Mouse (Mus musculus) megakaryocyte, embryonic 14.5 days (primary cell): Measurements from ENCODE around the gene Dync1li1. TPM values are rescaled to one million over a fixed set of nuclear protein-coding genes. Genes with fewer than 3 reads are reported as not detected.

ENCODE experiments used
- H3K27me3 ChIP-seq: replicated peaks from 2 replicates; pipeline ENCODE3; 2012; ENCODE audit warnings: inconsistent platforms
- H3K36me3 ChIP-seq: replicated peaks from 2 replicates; pipeline ENCODE3; 2012; ENCODE audit warnings: low read length, inconsistent platforms, mixed read lengths
- H3K4me1 ChIP-seq: 2 replicates; pipeline ENCODE4 v1.6.1; 2012; ENCODE audit warnings: inconsistent platforms
- H3K4me3 ChIP-seq: replicated peaks from 2 replicates; pipeline ENCODE3; 2012; ENCODE audit warnings: moderate library complexity, mild to moderate bottlenecking, inconsistent platforms
- H3K9me3 ChIP-seq: 2 replicates; pipeline ENCODE4 v1.6.1; 2012; ENCODE audit warnings: inconsistent platforms
- FLI1 ChIP-seq: IDR thresholded peaks from 2 replicates; pipeline ENCODE4 v1.6.1; 2012; ENCODE audit warnings: low read length, inconsistent platforms, mixed read lengths
- GATA1 ChIP-seq: IDR thresholded peaks from 3 replicates; pipeline ENCODE4 v1.6.1; 2012; ENCODE audit warnings: mixed read lengths, low read length, inconsistent platforms, borderline replicate concordance
- polyA plus RNA-seq: library from polyadenylated mRNA; stranded (reverse); fragments of >175 nt; gene quantifications from 2 replicates; pipeline ENCODE4 v1.2.3, GENCODE M21; 2012; ENCODE audit warnings: low replicate concordance; ENCODE audit not compliant: insufficient read depth

Gene Dync1li1
- polyA plus RNA-seq, 1 experiment: 15.1 TPM

GRCm38 (mm10) chr9:114697072-114697471, 8.5 kb downstream of the Dync1li1 start:
- Histone ChIP-seq H3K4me1 (peaks cover 38% of the 10 kb centered on the region), H3K36me3 (peaks cover 66% of the 10 kb centered on the region), H3K4me3 (no peak overlapping the region), H3K27me3 (no peaks in the 10 kb centered on the region), H3K9me3 (no peaks in the 10 kb centered on the region)
- TF ChIP-seq FLI1: no peak
- no peak for TF ChIP-seq GATA1

GRCm38 (mm10) chr9:114697926-114698325, 9.3 kb downstream of the Dync1li1 start:
- H3K4me1 ChIP-seq: peaks cover 36% of the 10 kb centered on the region
- H3K27me3 ChIP-seq: no peaks in the 10 kb centered on the region
- peaks cover 61% of the 10 kb centered on the region for H3K36me3 ChIP-seq
- H3K9me3 ChIP-seq: no peaks in the 10 kb centered on the region
- no peak for TF ChIP-seq GATA1
- no peak for TF ChIP-seq FLI1
- H3K4me3 ChIP-seq: no peak overlapping the region

GRCm38 (mm10) chr9:114699262-114699661, 10.7 kb downstream of the Dync1li1 start:
- Histone ChIP-seq H3K4me1 (peaks cover 31% of the 10 kb centered on the region), H3K36me3 (peaks cover 56% of the 10 kb centered on the region), H3K9me3 (no peaks in the 10 kb centered on the region), H3K27me3 (no peaks in the 10 kb centered on the region), H3K4me3 (no peak overlapping the region)
- TF ChIP-seq GATA1 (no peak), FLI1 (no peak)

DNA sequence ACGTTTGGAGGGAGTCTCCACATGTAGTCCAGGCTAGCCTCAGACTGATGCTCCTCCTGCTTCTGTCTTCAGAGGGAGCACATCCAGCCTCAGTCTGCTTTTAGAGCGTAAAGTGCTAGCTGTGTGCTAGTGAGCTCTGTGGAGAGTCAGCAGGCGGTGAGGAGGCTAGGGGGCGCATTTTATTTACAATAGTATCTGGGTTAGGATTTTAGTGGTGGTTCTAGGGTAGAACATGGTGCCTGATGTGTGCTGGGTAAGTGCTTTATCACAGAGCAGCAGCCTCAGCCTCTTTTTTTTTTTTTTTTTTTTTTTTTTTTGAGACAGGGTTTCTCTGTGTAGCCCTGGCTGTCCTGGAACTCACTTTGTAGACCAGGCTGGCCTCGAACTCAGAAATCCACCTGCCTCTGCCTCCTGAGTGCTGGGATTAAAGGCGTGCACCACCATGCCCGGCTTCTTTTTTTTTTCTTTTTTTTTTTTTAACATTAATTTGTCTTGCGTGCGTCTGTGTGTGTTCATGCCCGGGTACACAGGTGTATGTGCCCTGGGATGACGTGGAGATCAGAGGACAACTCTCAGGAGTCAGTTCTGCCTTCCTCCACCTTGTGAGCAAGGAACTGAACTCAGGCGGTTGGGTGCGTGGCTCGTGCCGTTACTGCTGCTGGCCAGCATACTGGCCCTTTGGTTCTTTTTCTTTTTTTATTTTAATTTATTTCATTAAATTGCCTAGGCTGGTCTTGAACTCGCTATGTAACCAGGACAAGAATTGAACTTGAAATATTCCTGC, 11.5 kb downstream of the Dync1li1 start:
- no peak for TF ChIP-seq GATA1
- no peak for TF ChIP-seq FLI1
- H3K36me3 ChIP-seq: peaks cover 54% of the 10 kb centered on the region
- H3K4me3 ChIP-seq: no peak overlapping the region
- no peaks in the 10 kb centered on the region for H3K27me3 ChIP-seq
- H3K4me1 ChIP-seq: peaks cover 33% of the 10 kb centered on the region
- no peaks in the 10 kb centered on the region for H3K9me3 ChIP-seq

DNA sequence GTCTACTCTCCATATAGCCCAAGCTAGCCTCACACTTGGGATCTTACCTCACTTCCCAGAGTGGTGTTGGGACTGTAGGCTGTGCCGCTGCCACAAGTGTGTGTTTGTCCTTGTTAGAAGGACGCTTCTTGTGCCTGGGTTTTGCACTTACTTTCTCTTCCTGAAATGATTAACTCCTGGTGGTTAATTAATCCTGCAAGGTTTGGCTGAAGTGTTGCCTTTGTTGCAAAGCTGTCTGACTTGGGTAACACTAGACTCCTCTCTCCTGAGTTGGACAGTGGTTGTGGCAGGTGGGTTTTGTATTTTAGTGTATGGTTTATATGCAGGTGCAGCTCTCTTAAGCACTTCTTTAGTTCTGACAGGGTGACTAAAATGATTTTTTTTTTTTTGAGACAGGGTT, 12.4 kb downstream of the Dync1li1 start:
- Histone ChIP-seq H3K4me1 (peaks cover 35% of the 10 kb centered on the region), H3K36me3 (peaks cover 60% of the 10 kb centered on the region), H3K9me3 (no peaks in the 10 kb centered on the region), H3K4me3 (no peak overlapping the region), H3K27me3 (no peaks in the 10 kb centered on the region)
- TF ChIP-seq FLI1 (no peak), GATA1 (no peak)

- no peaks in the 10 kb centered on the region for H3K9me3 ChIP-seq
Measured at GRCm38 (mm10) chr9:114701921-114702320, 13.3 kb downstream of the Dync1li1 start.

GRCm38 (mm10) chr9:114707805-114708204, 19.2 kb downstream of the Dync1li1 start:
- Histone ChIP-seq H3K9me3 (no peaks in the 10 kb centered on the region), H3K27me3 (no peaks in the 10 kb centered on the region), H3K36me3 (peaks cover 84% of the 10 kb centered on the region), H3K4me1 (peaks cover 11% of the 10 kb centered on the region), H3K4me3 (no peak overlapping the region)
- TF ChIP-seq GATA1: no peak
- TF ChIP-seq FLI1: no peak

More at GRCm38 (mm10) chr9:114701921-114702320, 13.3 kb downstream of the Dync1li1 start:
- no peak overlapping the region for H3K4me3 ChIP-seq
- TF ChIP-seq GATA1 (no peak), FLI1 (no peak)
- peaks cover 38% of the 10 kb centered on the region for H3K4me1 ChIP-seq
- H3K27me3 ChIP-seq: no peaks in the 10 kb centered on the region
- H3K36me3 ChIP-seq: peaks cover 61% of the 10 kb centered on the region

DNA sequence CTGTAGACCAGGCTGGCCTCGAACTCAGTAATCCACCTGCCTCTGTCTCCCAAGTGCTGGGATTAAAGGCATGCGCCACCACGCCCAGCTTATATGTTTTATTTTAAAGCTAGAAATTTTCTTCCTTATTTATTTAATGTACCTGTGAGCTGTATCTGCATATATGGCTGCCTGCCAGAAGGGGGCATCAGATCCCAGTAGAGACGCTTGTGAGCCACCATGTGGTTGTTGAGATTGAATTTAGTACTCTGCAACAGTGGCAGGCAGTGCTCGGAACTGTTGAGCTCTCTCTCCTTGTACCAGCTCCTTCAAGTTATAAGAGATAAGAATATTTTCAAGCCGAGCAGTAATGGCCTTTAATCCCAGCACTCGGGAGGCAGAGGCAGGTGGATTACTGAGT, 21.8 kb downstream of the Dync1li1 start:
- TF ChIP-seq FLI1: no peak
- TF ChIP-seq GATA1: no peak
- Histone ChIP-seq H3K9me3 (no peaks in the 10 kb centered on the region), H3K4me3 (no peak overlapping the region), H3K27me3 (no peaks in the 10 kb centered on the region), H3K36me3 (peaks cover 93% of the 10 kb centered on the region), H3K4me1 (peaks cover 3% of the 10 kb centered on the region; the same call in 1 of the 2 replicates)

- TF ChIP-seq FLI1 (no peak), GATA1 (no peak)
- Histone ChIP-seq H3K9me3 (no peaks in the 10 kb centered on the region), H3K4me3 (no peak overlapping the region), H3K4me1 (no peaks in the 10 kb centered on the region), H3K27me3 (no peaks in the 10 kb centered on the region), H3K36me3 (peaks cover 95% of the 10 kb centered on the region)
Measured at GRCm38 (mm10) chr9:114713481-114713880, 24.9 kb downstream of the Dync1li1 start.

DNA sequence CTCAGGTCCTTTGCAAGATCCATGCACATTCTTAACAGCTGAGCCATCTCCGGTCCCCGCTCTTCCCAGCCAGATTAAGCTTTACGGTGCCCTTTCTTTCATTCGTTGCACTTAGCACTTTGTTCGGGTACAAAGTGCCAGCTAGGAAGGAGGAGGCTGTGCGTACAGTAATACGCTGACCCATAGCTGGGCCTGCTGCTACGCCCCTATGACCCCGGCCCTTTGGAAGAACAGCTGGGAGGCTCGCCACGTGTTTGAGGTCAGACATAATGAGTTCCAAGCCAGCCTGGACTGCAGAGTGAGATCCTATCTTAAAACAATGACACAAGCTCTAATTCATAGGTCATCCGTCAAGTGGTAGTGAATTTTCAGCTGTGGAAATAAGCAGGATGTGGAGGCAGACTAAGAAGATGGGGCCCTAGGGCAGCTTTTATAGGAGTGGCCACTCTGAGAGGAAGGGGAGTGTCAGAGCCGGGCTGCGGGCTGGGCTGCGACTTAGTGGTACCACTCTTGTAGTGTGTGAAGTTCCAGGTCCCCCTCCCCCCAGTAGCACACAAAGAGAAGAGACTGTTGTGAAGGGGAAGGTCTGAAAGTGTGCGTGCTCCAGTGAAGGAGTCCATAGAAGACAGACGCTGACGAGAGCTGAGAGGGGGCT, 28.2 kb downstream of the Dync1li1 start:
- peaks cover 98% of the 10 kb centered on the region for H3K36me3 ChIP-seq
- TF ChIP-seq GATA1 (no peak), FLI1 (no peak)
- H3K4me3 ChIP-seq: no peak overlapping the region
- no peaks in the 10 kb centered on the region for H3K4me1 ChIP-seq
- H3K27me3 ChIP-seq: no peaks in the 10 kb centered on the region
- no peaks in the 10 kb centered on the region for H3K9me3 ChIP-seq
